Mouse (Mus musculus) urinary bladder, postnatal 10 days (tissue): ENCODE data around the gene Tmem72.

ENCODE experiments used
- DNase-seq: peaks from one replicate; pipeline ENCODE4 v3.0.0; 2022; ENCODE audit warnings: low spot score

Tmem72 gene

GRCm38 (mm10) chr6:116716666-116717065 is at the start of gene Tmem72:
Tmem72 (minus strand) TSS chr6:116716913.
- DNase-seq, result no peak

- no peak for DNase-seq
These were observed 47.8 kb upstream of the Tmem72 start for GRCm38 (mm10) chr6:116764524-116764923.

GRCm38 (mm10) chr6:116762333-116762732 is 45.6 kb upstream of the Tmem72 start:
- DNase-seq, result no peak

DNA sequence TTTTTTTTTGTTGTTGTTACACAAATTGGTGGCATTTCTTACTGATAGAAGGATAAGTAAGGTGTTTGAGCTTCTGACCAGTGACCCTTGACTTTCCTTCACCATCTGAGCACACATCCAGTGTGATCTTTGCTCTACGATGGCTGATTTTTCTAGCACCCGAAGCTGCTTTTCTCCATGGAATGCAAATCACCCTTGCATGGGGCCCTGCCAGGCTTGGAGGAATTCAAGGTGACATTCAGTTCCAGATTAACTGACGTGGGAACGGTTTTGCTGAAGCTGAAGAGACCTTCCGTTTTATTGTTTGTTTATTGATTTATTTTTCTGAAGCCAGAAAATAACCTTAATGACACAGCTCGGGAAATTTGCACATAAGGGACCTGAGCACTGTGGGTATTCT is 43.5 kb upstream of the Tmem72 start:
- no peak for DNase-seq

GRCm38 (mm10) chr6:116756364-116756763 is 39.7 kb upstream of the Tmem72 start:
- DNase-seq, result no peak

DNA sequence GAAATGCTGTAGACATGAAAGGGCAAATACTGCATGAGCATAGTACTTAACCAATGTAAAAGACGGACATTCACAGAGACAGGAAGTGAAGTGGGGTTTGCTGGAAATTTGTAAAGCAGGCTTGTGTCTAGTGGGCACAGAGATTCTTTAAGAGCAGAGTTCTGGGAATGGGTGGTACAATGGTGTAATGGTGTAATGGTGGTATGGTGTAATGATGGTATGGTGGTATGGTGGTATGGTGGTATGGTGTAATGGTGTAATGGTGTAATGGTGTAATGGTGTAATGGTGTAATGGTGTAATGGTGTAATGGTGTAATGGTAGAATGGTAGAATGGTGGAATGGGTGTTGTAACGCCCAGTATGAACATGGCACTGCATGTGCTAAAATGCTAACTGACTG is 21.3 kb upstream of the Tmem72 start:
- no peak for DNase-seq

GRCm38 (mm10) chr6:116735361-116735760 is 18.6 kb upstream of the Tmem72 start:
- no peak for DNase-seq

- no peak for DNase-seq
These were observed 16.9 kb upstream of the Tmem72 start for GRCm38 (mm10) chr6:116733577-116733976.

DNA sequence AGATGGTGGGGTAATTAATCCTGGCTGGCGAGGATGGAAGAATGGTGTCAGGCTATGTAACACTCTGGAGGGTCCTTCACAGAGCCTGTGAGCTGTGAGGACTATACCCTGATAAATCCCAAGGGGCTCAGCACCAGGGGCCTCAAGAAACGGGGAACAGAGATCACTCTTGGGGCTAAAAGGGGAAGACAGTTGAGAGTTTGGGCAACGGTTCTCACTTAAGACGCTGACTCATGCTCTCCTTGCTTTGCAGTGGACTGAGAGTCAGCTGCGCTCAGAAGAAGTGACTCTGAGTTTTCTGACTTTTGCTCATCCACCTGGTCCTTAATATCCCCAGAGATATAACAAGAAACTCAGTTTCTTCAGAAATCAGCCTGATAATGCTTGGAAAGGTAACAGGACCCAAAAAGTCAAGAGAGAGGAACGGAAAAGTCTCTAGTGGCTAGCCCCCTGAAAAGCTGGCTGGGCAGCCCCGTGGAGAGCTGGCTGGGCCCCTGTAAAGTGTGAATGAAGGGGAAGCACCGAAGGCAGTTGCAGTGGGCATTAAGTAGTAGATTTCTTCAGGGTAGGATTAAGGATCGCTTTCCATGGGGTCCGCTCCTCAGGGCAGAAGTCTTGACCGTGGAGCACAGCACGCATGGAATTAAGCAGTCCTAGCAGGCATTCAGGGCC is 7.9 kb upstream of the Tmem72 start:
- DNase-seq, result no peak

DNA sequence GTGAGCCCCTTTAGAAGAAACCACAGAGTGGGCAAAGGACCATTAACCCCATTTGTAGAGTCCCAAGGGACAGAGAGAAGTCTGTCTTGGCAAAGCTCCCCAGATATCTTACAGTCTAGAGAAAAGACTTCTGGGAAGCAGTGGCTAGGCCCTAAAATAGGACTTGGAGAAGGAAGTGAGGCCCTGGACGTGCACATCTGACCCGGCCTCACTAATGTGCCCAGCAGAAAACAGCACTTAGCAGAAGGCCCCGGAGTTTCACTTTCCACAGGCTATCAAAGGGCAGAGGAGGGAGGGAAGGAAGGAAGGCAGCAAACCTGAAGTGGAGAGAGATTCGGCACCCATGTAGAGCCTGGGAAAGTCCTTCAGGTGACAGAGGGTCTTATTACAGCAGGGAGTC is 2.2 kb upstream of the Tmem72 start:
- no peak for DNase-seq

GRCm38 (mm10) chr6:116718361-116718760 is 1.6 kb upstream of the Tmem72 start:
- DNase-seq, result no peak

- no peak for DNase-seq
These were observed 1.1 kb upstream of the Tmem72 start for GRCm38 (mm10) chr6:116717851-116718250.

GRCm38 (mm10) chr6:116715166-116715565 is 1.5 kb downstream of the Tmem72 start:
- no peak for DNase-seq

GRCm38 (mm10) chr6:116714576-116714975 is 2.1 kb downstream of the Tmem72 start:
- DNase-seq, result no peak

DNA sequence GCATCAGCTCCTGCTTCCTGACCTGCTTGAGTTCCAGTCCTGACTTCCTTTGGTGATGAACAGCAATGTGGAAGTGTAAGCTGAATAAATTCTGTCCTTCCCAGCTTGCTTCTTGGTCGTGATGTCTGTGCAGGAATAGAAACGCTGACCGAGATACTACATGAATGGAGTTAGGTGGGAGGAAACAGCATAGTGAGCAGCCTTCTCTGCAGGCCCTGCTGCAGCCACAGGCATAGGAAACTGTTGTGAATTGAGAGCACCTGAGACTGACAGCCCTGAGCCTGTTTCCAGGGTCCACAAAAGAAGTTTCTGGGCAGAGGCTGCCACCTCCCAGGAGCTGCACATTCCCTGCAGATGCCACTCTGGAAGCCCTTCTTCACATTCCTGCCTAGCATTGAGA is 2.7 kb downstream of the Tmem72 start:
- no peak for DNase-seq

DNA sequence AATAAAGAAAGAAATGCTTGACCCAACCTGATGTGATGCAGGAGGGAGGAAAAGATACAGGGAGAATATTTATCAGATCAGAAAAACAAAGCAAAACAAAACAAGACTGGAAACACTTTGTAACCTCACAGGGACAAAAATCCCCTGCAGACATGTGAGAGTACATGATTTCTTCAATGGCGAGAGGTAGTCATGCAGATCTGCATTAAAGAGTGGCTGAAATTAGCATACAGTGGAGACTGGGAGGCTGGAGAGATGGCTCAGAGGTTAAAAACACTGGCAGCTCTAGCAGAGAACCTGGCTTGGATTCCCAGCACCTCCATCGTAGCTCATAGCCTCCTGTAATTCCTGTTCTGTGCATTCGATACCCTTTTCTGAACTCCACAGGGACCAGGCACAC is 4.2 kb downstream of the Tmem72 start:
- DNase-seq, result no peak

DNA sequence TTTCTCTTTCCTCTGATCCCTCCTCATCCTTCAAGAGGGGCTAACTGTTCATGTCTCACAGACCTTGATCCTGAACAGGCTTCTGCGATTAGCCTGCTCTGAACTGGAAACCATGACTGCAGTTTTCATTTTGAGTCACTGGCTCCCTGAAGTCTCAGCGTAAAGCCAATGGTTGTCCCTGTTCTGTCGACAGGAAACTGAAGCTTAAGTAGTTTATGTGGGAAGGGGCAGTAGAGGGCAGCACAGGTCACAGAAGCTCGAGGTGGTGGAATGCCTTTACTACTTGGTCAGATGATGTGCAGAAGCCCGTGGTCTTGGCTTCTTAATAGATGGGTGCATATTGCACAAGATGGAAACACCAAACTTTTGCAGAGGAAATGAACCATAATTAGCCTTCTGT is 4.7 kb downstream of the Tmem72 start:
- DNase-seq, result no peak

GRCm38 (mm10) chr6:116704320-116704719 is 12.4 kb downstream of the Tmem72 start:
- DNase-seq, result no peak

GRCm38 (mm10) chr6:116700821-116701220 is 15.9 kb downstream of the Tmem72 start:
- DNase-seq, result no peak

DNA sequence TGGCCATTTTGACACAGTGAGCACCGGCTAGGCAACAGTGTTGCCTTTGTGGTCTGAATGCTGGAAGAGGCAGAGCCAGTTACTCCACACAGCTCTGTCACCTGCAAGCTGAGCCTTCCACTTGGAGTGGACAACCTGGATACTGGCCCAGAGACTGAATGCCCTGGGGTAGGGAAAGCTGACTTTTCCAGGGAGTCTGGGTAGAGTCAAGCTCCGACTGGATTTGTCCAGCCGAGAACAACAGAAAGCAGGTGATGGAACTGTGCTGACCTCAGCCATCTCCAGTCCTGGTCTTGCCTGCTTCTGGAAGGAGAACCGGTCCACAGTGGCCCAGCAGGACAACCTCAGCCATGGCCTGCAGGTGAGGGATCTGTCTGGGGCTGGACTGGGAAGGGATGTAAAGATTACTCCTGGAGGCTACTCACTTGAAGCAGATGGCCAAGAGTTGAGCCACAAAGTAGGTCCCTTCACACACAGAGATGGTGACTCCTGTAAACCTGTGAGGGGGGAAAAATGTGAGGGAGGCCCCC is 18.8 kb downstream of the Tmem72 start:
- no peak for DNase-seq

DNA sequence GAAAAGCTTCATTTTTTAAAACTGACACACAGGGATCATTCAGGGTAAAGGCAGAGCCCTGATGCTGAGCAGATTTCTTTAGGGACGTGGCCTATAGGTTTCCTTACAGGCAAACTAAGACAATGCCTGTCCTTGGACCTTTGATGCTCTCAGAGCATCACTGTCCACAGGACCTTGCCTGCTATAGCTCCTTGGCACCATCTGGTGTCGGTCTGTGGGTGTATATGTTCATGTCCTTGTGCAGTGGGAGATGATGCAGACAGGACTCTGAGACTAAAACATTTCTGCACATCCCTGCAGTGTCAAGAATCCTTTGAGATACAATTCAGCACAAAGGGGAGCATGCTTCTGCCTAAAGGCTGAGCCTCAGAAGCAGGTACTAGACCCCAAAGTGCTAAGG is 19.3 kb downstream of the Tmem72 start:
- DNase-seq, result no peak

GRCm38 (mm10) chr6:116694346-116694745 is 22.4 kb downstream of the Tmem72 start:
- no peak for DNase-seq

DNA sequence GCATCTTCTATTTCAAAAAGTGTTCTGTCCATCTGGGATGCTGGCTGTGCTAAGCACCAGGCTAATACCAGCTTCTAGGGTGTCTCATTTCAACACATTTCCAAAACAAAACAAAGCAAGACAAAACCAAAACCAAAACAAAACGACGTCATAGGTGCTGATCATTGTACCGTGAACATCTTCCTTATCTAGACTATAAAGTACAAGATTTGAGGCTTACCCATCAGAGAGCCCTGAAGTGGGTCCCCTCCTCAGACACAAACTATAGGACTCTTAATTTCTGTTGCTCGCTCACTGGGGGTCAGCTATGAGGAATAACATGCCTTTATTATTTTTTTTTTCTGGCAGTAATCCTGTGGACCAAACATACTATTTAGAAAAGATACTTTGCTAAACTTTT is 23.1 kb downstream of the Tmem72 start:
- DNase-seq, result no peak

GRCm38 (mm10) chr6:116682317-116682716 is 34.4 kb downstream of the Tmem72 start:
- DNase-seq, result no peak
